In the genomic region with DNA sequence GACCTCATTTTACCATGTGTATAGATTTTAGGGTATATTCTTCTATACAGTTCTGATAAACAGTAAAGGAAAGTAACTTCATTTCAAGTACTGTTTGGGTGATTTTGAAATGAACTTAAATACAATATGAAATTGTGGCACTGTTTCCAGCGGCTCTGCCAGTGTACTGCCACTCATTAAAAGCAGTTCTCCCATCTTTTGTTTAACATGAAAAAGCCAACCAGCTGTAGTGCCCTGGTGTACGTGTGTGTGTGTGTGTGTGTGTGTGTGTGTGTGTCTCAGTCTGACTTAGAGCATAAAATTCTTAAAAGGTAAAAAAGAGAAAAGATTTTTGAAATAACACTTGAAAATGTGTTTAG, we compare ENCODE assay signal across 11 mouse cellular contexts.
"Had no signal": no experiment of that assay in that cellular context is flagged by ENCODE, and none has a peak within 500 bp of the region (broad histone marks: within the 10 kb centered on the region; RNA-seq: fewer than 3 reads in every experiment).

No protein-coding gene starts in this region.

- H3K27me3 ChIP-seq: limb, embryonic 13.5 days; neural tube, embryonic 15.5 days had no signal

- H3K27ac ChIP-seq: limb, embryonic 13.5 days; midbrain, embryonic 10.5 days; neural tube, embryonic 15.5 days; stomach, postnatal 0 days had no signal

- DNase-seq: kidney, adult 8-10 months; kidney, postnatal 25 days; layer of hippocampus, adult 9-11 months; layer of hippocampus, postnatal 36 days; lung, adult 18-20 months; midbrain, embryonic 14.5 days had no signal

- H3K9me3 ChIP-seq: limb, embryonic 13.5 days; midbrain, embryonic 10.5 days; neural tube, embryonic 15.5 days had no signal

- H3K9ac ChIP-seq: limb, embryonic 13.5 days; neural tube, embryonic 15.5 days had no signal

- H3K4me2 ChIP-seq: limb, embryonic 13.5 days; neural tube, embryonic 15.5 days had no signal

- H3K4me3 ChIP-seq: limb, embryonic 13.5 days; midbrain, embryonic 10.5 days; myocyte; neural tube, embryonic 15.5 days had no signal
